Mouse (Mus musculus) left cerebral cortex, adult 2 months (tissue): ENCODE results near the gene Ssbp2. TPM values are rescaled to one million over a fixed set of nuclear protein-coding genes. Genes with fewer than 3 reads are reported as not detected.

Source experiments
- DNase-seq, 2 experiments: peaks; one replicate each; pipeline ENCODE4 v3.0.0; 2021 to 2022; ENCODE audit warnings: low spot score in 2 of 2, mixed read lengths in 1 of 2; ENCODE audit errors: extremely low spot score in 1 of 2
- H3K27ac ChIP-seq: fragments of 200-600 bp; 2 replicates; pipeline ENCODE4 v1.8.1; 2022
- H3K4me3 ChIP-seq: fragments of 200-600 bp; 2 replicates; pipeline ENCODE4 v1.8.1; 2022
- CTCF ChIP-seq: fragments of 200-600 bp; IDR thresholded peaks from 2 replicates; pipeline ENCODE4 v1.8.1; 2022; ENCODE audit warnings: antibody characterized with exemption, mild to moderate bottlenecking, moderate library complexity
- intact Hi-C: fragments of 180-260 bp; cut with DNase I; formaldehyde crosslinking; loops from one replicate; pipeline ENCODE4 v1.15.1; 2025
- total RNA-seq, 2 experiments: library from RNA; stranded (reverse); gene quantifications; 2 replicates each; pipeline ENCODE4 v1.2.3; 2021

Ssbp2 gene
- total RNA-seq, 2 experiments from 2014 or later = 137 to 148 TPM

DNA sequence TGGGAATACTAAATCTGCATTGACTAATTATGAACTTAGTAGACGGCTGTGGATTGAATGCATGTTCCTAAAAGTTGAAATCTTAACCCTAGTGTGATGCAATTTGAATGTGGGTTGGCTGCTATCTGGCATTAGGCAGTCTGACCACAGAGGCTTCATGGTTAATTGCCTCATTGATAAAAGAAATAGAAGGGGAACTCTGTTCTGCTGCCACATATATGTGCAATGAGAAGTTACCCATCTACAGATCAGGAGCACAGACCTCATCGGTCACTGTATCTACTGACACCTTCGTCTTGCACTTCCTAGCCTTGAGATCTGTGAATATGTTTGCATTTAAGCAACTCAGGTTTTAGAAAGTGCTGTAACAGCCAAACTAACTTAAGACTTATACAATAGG lies 151.8 kb downstream of the Ssbp2 start:
- TF ChIP-seq CTCF = no peak
- intact Hi-C loops = no loop called here
- DNase-seq = no peak
- no peak overlapping the region for H3K4me3 ChIP-seq
- H3K27ac ChIP-seq = no peak overlapping the region

DNA sequence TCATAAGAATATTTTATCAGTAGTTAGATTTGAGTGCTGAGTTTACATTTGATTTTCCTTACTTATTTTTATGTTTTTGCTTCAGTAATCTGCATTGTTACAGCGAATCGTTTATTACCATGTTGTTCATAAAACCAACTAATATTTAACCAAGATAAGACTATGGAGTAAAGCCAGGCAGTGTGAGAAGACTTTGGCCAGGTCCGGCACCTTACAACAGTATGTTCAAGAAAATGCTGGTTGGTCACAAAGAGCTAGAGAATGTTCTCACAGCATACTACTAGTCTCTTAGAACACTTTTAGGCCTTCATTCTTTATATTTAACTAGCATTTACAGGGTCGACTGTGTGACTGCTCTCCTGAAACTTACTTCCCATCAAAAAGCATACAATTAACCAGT lies 152.5 kb downstream of the Ssbp2 start:
- TF ChIP-seq CTCF = no peak
- DNase-seq = no peak
- H3K4me3 ChIP-seq = no peak overlapping the region
- no peak overlapping the region for H3K27ac ChIP-seq
- intact Hi-C loops = no loop called here

DNA sequence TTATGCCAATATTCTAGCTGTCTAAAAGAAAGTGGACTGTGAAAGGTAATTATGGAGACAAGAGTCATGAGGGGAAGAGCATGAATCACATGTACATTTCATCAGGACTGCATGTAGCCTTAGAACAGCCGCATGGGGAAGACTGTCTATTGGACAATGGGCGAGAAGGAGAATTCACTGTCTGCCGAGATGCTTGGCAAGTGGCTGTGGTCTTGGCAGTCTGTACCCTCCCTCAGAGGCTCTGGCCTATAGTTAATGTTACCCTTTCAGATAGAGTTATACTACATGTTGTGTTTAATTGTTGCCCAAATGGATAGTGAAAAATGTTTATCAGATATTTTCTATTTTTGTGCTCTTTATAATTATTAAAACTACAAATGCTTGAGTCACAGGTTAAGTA lies 156.0 kb downstream of the Ssbp2 start:
- no peak for TF ChIP-seq CTCF
- Histone ChIP-seq H3K27ac (no peak overlapping the region), H3K4me3 (no peak overlapping the region)
- intact Hi-C loops = no loop called here
- no peak for DNase-seq

DNA sequence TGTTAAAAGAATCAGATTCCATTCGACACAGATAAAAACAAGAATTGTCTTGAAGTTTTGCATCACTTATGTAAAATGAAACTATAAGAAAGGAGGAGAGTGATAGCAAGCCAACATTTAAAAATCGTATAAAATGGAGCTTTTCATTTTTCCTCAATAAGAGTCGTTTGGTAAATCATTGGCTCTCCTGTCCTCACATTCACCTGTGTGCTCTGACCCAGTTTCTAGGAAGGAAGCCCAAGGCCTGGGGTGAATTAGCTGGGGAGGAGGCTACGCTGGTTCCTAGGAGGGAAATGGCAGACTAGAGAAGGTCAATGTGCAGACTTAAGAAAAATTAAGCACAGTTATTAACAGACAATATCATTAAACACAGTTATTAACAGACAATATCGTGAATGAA lies 156.8 kb downstream of the Ssbp2 start:
- Histone ChIP-seq H3K27ac (no peak overlapping the region), H3K4me3 (no peak overlapping the region)
- no peak for TF ChIP-seq CTCF
- intact Hi-C loops = no loop called here
- DNase-seq = no peak

DNA sequence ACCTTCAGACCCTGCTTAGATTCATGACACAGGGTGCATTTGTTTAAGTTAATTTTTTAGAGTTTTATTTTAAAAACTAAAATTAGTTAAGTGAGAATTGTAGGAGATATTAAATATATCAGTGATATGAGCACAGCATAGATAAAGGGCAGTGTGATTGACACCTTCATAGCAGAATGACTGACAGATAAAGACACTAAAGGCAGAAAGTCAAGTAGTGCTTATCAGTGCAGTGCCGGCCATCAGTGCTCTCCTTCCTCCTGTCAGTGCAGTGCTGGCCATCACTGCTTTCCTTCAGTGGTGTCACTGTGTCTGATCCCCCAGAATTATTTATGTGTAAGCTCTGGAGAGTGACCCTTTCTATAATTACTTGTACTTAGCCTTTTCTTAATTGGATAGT lies 159.3 kb downstream of the Ssbp2 start:
- intact Hi-C loops = no loop called here
- Histone ChIP-seq H3K4me3 (no peak overlapping the region), H3K27ac (no peak overlapping the region)
- no peak for TF ChIP-seq CTCF
- DNase-seq = no peak

DNA sequence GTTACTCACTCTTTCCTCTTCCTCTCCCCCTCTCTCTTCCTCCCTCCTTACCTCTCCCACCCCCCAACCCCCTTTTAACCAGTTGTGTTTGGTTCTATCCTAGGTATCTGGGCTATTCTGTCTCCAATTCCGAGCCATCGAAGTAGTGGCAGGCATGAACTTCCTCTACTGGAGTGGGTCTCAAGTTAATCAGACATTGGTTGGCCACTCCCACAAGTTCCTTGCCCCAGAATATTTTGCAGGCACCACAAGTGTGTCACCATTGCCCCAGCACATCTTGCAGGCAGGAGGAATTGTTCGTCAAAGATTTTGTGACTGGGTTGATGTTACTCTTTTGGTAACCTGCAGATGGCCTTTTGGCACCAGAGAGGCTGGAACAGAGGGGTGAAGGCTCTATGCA lies 160.5 kb downstream of the Ssbp2 start:
- no peak for DNase-seq
- intact Hi-C loops = no loop called here
- H3K27ac ChIP-seq = no peak overlapping the region
- no peak for TF ChIP-seq CTCF
- H3K4me3 ChIP-seq = no peak overlapping the region

DNA sequence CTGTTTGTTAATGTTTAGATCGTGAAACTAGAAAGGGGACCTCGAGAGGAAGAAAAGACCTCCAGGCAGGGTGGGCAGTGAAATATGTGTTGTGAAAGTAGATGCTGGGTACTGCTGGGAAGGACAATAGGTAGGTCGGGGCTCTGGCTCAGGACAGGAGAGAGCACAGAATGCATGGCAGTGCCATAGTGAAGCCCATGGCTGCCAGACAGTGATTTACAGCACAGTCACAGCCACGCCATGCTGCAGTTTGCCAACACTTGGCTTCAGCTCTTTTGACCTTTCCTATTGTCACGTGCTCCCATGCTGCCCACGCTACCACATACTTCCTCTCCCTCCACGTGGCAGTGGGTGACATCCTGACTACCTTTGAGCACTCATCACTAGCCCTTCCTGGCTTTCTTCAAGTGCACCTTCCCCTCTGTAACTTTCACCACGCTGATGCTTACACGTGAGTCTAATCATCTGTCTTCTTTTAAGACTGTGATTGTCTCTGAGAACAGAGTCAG lies 171.3 kb downstream of the Ssbp2 start:
- no peak for DNase-seq
- TF ChIP-seq CTCF = no peak
- Histone ChIP-seq H3K27ac (no peak overlapping the region), H3K4me3 (no peak overlapping the region)
- intact Hi-C loops = no loop called here

DNA sequence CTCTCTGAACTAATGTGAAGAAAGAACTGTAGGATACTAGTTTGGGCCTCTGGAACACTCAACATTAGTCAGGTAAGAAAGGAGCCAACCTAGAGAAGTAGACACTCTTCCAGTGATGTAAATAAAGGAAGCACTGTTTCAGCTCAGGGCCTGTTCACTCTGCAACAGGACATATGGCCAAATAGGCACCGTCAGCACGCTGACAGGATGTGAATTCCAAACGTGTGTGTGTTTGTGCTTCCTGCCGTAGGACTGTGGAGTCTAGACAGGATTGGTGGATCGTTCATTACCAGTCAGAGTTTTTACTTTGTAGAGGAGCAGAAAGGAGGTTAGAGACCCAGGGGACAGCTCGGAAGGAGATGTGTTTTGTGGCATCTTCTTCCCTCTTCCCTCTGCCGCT lies 174.0 kb downstream of the Ssbp2 start:
- no peak for TF ChIP-seq CTCF
- no peak for DNase-seq
- Histone ChIP-seq H3K27ac (no peak overlapping the region), H3K4me3 (no peak overlapping the region)
- intact Hi-C loops = no loop called here

DNA sequence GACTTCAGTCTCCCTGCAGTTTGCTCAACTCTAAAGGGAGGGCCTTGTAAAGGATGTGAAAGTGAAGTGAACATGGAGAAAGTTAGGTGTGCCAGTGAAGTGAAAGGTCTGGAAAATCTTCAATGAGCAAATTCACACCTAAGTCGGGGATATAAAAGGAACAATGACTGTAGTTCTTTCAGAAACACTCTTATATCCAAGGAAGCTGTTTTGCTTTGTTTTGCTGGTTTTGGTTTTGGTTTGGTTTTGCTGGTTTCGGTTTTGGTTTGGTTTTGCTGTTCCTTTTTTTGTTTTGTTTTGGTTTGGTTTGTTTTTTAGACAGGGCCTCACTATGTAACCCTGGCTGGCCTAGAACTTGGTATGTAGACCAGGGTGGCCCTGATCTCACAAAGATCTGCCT lies 175.9 kb downstream of the Ssbp2 start:
- no peak for TF ChIP-seq CTCF
- intact Hi-C loops = loop anchor here (2.0 to 5.0 kb wide), 5 partner anchors 173 to 709 kb away; partner anchors contain the start of gene Atg10
- Histone ChIP-seq H3K4me3 (no peak overlapping the region), H3K27ac (no peak overlapping the region)
- no peak for DNase-seq

DNA sequence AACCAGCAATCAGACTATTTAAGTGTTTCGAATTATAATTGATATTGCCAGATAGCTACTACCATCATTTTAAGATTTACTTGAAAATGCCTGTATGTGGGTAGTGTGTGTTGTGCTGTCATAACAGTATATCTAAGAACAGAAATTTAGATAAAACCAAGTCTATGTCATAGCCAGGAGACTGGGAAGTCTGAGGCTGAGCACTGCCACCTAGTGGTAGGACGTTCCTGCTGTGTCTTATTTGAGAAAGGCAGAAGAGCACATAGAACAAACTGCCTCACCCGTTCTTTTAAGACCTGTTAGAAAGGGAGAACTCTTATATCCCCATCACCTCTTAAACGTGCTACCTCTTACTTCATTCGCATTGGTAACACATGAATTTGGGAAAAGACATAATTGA lies 176.7 kb downstream of the Ssbp2 start:
- Histone ChIP-seq H3K27ac (no peak overlapping the region), H3K4me3 (no peak overlapping the region)
- intact Hi-C loops = loop anchor here (2.0 to 5.0 kb wide), 5 partner anchors 174 to 710 kb away; partner anchors contain the start of gene Atg10
- peak; percentile 93 for TF ChIP-seq CTCF
- DNase-seq = peak; percentile 75 to 79

DNA sequence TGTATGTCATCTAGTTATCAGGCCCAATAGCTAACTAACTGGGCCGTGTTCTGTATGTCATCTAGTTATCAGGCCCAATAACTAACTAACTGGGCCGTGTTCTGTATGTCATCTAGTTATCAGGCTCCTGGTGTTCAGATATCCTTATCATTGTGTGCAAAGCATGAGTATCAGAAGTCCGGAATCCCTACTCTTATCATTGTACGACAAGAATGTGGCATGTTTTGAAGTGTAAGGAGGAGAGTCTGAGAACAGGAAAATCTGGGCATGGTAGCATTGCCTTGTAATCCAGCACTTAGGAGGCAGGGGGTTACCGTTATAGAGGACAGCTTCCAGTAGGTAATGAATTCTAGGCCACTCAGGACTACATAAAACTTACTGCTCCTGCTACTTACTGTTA lies 178.8 kb downstream of the Ssbp2 start:
- intact Hi-C loops = loop anchor here (5.0 kb wide), 3 partner anchors 267 to 712 kb away; partner anchors contain the start of gene Atg10
- H3K4me3 ChIP-seq = no peak overlapping the region
- no peak for DNase-seq
- no peak overlapping the region for H3K27ac ChIP-seq
- TF ChIP-seq CTCF = no peak

DNA sequence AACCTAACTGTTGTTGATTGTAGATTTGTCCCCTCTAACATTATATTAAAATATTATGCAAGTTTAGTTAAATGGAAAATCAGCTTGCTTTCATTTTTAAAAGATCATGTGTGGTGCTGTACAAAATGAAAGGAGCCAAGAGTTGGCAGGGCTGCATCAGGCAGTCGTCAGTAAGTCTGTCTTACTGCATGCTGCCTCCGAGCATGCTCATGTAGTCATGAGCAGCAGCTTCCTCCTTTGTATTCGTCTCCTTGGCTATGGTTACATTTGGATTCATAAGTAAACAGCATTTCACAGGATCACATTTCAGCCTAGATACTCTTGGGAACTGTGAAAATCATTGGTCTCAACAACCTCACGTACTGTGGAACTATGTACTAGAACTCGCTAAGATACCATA lies 180.1 kb downstream of the Ssbp2 start:
- intact Hi-C loops = no loop called here
- no peak overlapping the region for H3K4me3 ChIP-seq
- no peak for TF ChIP-seq CTCF
- H3K27ac ChIP-seq = no peak overlapping the region
- no peak for DNase-seq

DNA sequence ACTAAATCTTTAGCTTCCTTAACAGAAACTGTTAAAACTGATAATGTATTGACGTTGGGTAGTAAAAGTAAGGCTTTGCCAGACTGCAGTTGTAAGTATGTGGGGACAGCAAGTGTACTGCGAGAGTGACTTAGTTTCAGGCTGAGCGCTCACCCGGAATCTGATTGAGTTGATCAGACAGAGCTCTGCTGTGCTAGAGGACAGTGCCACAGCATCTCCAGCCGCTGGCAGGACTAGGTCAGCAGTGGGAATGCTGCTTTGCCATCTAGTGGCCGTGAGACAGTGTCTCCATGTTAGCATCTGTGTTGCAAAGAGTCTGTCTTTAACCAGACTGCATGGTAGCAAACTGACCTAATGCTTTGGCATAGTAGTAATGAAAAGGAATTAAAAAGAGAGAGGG lies 188.2 kb downstream of the Ssbp2 start:
- Histone ChIP-seq H3K4me3 (no peak overlapping the region), H3K27ac (no peak overlapping the region)
- DNase-seq = peak in 1 of 2 experiments; percentile 31
- intact Hi-C loops = no loop called here
- peak; percentile 66 for TF ChIP-seq CTCF
